Mouse (Mus musculus): Measurements from ENCODE around the gene Sez6l2. TPM values are rescaled to one million over a fixed set of nuclear protein-coding genes. Genes with fewer than 3 reads are reported as not detected.

Gene Sez6l2
- total RNA-seq, 2 experiments from 2014 or later: 14.2 to 17.2 TPM

GRCm38 (mm10) chr7:127018416-127019305 is 68.3 kb downstream of the Sez6l2 start:
- DNase-seq: no peak
- intact Hi-C loops (cut with DNase I): loop anchor here (10.0 kb wide), 1 partner anchor 86 kb away; no protein-coding TSS in a partner anchor

- intact Hi-C loops (cut with DNase I): loop anchor here (10.0 kb wide), 1 partner anchor 85 kb away; no protein-coding TSS in a partner anchor
- DNase-seq: no peak
Observed at GRCm38 (mm10) chr7:127019306-127019960, 69.1 kb downstream of the Sez6l2 start.

GRCm38 (mm10) chr7:127020031-127020430 is 69.7 kb downstream of the Sez6l2 start:
- no peak for DNase-seq
- intact Hi-C loops (cut with DNase I): no loop called here

Other genes with a start within 250 kb of the Sez6l2 start
- gene Coro1a, start 242.8 kb upstream of the Sez6l2 start, total RNA-seq (2021): 10 to 100 TPM in 1 of 2 experiments, 1 to 10 TPM in 1; 8.8 to 28.1 TPM
- 10 to 100 TPM; 69.8 to 77.4 TPM for gene Mapk3, start 191.0 kb upstream of the Sez6l2 start, total RNA-seq (2021)
- 1 to 10 TPM; 3.1 to 3.8 TPM for gene Gdpd3, start 184.2 kb upstream of the Sez6l2 start, total RNA-seq (2021)
- 10 to 100 TPM; 62.9 to 77.1 TPM for gene Ypel3, start 173.6 kb upstream of the Sez6l2 start, total RNA-seq (2021)
- under 1 TPM; 0.44 to 0.62 TPM for gene Tbx6, start 169.1 kb upstream of the Sez6l2 start, total RNA-seq (2021)
- gene Ppp4c, start 158.1 kb upstream of the Sez6l2 start, total RNA-seq (2021): 10 to 100 TPM; 38.8 to 49.6 TPM
- gene Fam57b, start 152.9 kb upstream of the Sez6l2 start, total RNA-seq (2021): 10 to 100 TPM; 12.9 to 13.7 TPM
- gene 4930451I11Rik, start 118.9 kb upstream of the Sez6l2 start, total RNA-seq (2021): not detected
- gene Doc2a, start 103.1 kb upstream of the Sez6l2 start, total RNA-seq (2021): not detected
- gene Hirip3, start 88.6 kb upstream of the Sez6l2 start, total RNA-seq (2021): 1 to 10 TPM; 5.4 to 7.4 TPM
- 10 to 100 TPM; 21.2 to 21.4 TPM for gene Ino80e, start 88.2 kb upstream of the Sez6l2 start, total RNA-seq (2021)
- gene Taok2, start 65.9 kb upstream of the Sez6l2 start, total RNA-seq (2021): 10 to 100 TPM; 61.4 to 61.7 TPM
- 10 to 100 TPM; 10.9 to 13.0 TPM for gene Tmem219, start 27.6 kb upstream of the Sez6l2 start, total RNA-seq (2021)
- gene Kctd13, start 21.7 kb upstream of the Sez6l2 start, total RNA-seq (2021): 1 to 10 TPM; 6.9 to 7.6 TPM
- gene Asphd1, start 981 bp upstream of the Sez6l2 start, total RNA-seq (2021): under 1 TPM in 1 of 2 experiments, not detected in 1; 0.60 TPM
- 10 to 100 TPM; 63.3 to 66.1 TPM for gene Cdipt, start 25.4 kb downstream of the Sez6l2 start, total RNA-seq (2021)
- gene Cdiptos, start 25.5 kb downstream of the Sez6l2 start, total RNA-seq (2021): under 1 TPM; 0.45 to 0.59 TPM
- 10 to 100 TPM; 44.6 to 45.9 TPM for gene Mvp, start 64.1 kb downstream of the Sez6l2 start, total RNA-seq (2021)
- gene Pagr1b, start 65.9 kb downstream of the Sez6l2 start, total RNA-seq (2021): not detected
- 10 to 100 TPM; 15.2 to 20.6 TPM for gene Pagr1a, start 66.8 kb downstream of the Sez6l2 start, total RNA-seq (2021)
- gene Gm42742, start 70.5 kb downstream of the Sez6l2 start, total RNA-seq (2021): 10 to 100 TPM; 18.0 to 19.8 TPM
- 1 to 10 TPM; 1.1 to 1.2 TPM for gene Prrt2, start 70.6 kb downstream of the Sez6l2 start, total RNA-seq (2021)
- 10 to 100 TPM; 81.8 to 91.3 TPM for gene Maz, start 76.5 kb downstream of the Sez6l2 start, total RNA-seq (2021)
- gene Kif22, start 91.9 kb downstream of the Sez6l2 start, total RNA-seq (2021): 1 to 10 TPM; 4.6 to 8.2 TPM
- gene Zg16, start 136.8 kb downstream of the Sez6l2 start, total RNA-seq (2021): not detected
- 1 to 10 TPM; 1.4 to 3.0 TPM for gene AI467606, start 140.8 kb downstream of the Sez6l2 start, total RNA-seq (2021)
- gene Qprt, start 171.7 kb downstream of the Sez6l2 start, total RNA-seq (2021): not detected
- 1 to 10 TPM in 1 of 2 experiments, under 1 TPM in 1; 0.38 to 2.0 TPM for gene Spn, start 187.3 kb downstream of the Sez6l2 start, total RNA-seq (2021)
- 10 to 100 TPM; 38.0 to 43.7 TPM for gene Cd2bp2, start 245.5 kb downstream of the Sez6l2 start, total RNA-seq (2021)

Data from heart, postnatal 14 days (tissue).